Mouse (Mus musculus): ENCODE data around the gene Fam198b. TPM values are rescaled to one million over a fixed set of nuclear protein-coding genes. Genes with fewer than 3 reads are reported as not detected.
"Not testable (repeated sequence)": the region's sequence is repeated elsewhere in the genome, so short reads cannot be mapped to it uniquely, and the experiment has no call there.

Gene Fam198b
- total RNA-seq, 2 experiments from 2014 or later: 0.23 TPM; not detected in 1

DNA sequence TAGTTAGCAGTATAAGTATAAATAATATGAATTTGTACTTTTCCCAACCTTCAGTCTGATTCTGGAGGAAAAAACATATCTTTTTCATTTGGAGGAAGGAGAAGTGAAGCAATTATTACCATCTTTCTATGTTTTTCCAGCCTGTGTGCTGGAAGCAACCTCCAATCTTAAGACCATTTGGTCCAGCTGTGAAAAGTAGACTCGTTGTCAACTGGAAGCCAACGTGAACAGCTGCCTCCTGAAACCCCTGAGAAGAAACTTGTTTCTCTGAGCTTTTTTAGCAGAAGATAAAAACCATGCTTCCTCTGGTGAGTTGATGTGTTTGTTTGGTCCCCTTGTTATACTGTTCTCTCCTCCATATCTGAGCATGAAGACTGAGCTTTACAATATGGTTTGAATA lies 84.1 kb downstream of the Fam198b start:
- ATAC-seq (replicated peaks; ENCODE audit: low FRiP score, low TSS enrichment, poor library complexity, severe bottlenecking): no peak

DNA sequence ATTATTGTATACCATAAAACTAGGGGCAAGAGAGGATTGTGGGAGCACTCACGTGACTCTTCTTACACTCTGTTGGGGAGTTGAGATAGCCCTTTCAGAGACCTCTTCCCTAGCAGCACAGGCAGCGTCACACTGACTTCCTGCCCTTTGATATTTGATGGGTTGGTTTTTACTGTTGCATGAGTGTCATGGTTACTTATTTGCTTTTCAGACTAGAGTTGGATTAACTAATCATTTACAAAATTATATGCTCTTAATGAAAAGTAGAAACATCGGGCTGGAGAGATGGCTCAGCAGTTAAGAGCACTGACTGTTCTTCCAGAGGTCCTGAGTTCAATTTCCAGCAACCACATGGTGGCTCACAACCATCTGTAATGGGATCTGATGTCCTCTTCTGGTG lies 85.2 kb downstream of the Fam198b start:
- ATAC-seq (replicated peaks; ENCODE audit: low FRiP score, low TSS enrichment, poor library complexity, severe bottlenecking): not testable (repeated sequence)

DNA sequence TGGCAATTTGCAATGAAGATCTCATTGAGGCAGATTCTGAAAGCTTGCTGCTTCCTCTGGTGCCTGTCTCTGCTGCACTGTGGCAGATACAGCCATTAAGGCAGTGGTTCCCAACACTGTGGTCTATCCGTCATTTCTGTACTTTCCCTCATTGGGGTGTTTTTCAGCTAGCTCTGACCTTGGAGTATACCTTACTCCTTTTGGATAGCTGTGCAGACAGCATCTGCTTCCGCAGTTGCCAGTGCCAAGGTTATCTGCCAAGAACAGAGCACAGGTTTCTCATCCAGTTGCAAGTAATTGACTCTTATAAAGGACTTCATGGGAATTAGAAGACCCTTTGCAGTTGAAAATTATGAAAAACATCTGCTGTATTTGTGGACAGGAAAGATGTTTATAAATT lies 85.7 kb downstream of the Fam198b start:
- ATAC-seq (replicated peaks; ENCODE audit: low FRiP score, low TSS enrichment, poor library complexity, severe bottlenecking): peak; percentile 38; the same call in 1 of the 2 replicates

- ATAC-seq (replicated peaks; ENCODE audit: low FRiP score, low TSS enrichment, poor library complexity, severe bottlenecking): 0 out of 2 replicates have a peak, but pooled peaks have one; percentile 45
Measured at GRCm38 (mm10) chr3:79970498-79970897, 86.2 kb downstream of the Fam198b start.

GRCm38 (mm10) chr3:79971542-79971941 lies 87.2 kb downstream of the Fam198b start:
- ATAC-seq (replicated peaks; ENCODE audit: low FRiP score, low TSS enrichment, poor library complexity, severe bottlenecking): no peak

DNA sequence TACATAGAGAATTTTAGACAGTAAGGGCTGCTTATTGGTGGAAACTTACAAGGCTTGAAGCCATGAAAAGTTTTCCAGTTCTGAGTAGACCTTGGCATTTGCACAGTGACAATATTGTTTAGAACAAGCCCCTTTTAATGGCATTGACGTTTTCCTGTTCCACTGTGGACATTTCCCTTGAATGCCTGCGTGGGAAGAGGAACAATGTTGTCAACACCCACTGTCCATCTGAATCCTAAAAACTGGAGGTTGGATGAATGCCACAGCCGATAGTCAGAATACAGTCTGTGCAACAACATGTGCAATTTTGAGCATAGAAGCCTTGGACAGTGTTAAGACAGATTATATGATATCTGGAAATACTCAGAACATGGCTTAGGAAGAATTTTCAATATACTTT lies 92.5 kb downstream of the Fam198b start:
- no peak for ATAC-seq (replicated peaks; ENCODE audit: low FRiP score, low TSS enrichment, poor library complexity, severe bottlenecking)

DNA sequence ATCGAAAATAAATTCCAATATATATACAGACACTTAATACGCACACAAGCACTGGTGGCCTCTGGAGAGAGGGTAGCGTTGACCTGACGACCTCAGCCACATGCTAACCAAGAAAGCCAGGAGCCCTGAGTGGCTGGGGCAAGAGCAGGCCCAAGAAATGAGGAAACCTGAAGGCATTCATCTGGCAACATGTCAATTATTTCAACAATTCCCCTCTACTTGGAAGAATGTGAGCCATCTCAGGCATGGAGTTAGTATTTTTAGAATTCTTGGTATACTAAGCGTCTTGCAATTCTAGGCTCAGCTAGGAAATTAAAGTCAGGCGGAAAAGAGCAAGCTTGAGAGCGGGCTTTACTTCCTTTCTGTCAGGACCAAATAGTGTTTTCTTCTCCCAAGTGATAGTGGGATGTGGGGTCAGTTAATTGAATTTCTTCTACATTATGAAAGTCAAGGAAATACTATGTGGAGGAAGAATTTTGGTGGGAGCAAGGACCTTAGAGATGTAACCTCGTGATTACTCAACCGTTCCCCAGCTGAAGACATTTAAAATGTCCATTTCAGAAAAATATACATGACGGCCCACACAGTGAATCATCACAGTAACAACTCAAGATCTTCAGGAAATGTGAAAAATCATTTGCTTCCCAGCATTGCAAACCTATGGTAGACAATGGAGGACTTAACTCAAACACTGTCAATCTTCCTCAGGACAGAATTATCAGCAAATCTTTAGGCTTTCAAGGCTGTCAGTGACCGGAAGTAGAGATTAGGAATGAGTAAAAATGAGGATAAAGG lies 93.5 kb downstream of the Fam198b start:
- ATAC-seq (replicated peaks; ENCODE audit: low FRiP score, low TSS enrichment, poor library complexity, severe bottlenecking): no peak

GRCm38 (mm10) chr3:79980714-79981113 lies 96.4 kb downstream of the Fam198b start:
- no peak for ATAC-seq (replicated peaks; ENCODE audit: low FRiP score, low TSS enrichment, poor library complexity, severe bottlenecking)

GRCm38 (mm10) chr3:79983961-79984419 lies 99.7 kb downstream of the Fam198b start:
- ATAC-seq (replicated peaks; ENCODE audit: low FRiP score, low TSS enrichment, poor library complexity, severe bottlenecking): peak; percentile 96

DNA sequence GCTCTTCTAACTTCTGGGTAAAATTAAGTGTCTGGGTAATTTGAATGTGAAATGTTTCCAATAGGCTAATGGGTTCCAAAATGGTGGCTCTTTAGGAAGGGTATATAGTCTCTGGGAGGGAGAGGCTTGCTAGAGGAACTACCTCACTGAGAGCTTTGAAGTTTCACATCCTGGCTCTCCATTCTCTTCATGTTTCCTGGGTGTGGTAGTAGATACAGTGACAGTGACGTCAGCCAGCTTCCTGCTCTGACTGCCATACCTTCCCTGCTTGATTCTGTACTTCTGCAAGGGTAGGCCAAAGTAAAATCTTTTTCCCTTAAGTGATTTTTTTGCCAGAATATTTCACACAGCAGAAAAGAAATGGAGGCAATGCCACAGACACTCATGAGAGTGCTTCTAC lies 100.2 kb downstream of the Fam198b start:
- peak; percentile 56 for ATAC-seq (replicated peaks; ENCODE audit: low FRiP score, low TSS enrichment, poor library complexity, severe bottlenecking)

DNA sequence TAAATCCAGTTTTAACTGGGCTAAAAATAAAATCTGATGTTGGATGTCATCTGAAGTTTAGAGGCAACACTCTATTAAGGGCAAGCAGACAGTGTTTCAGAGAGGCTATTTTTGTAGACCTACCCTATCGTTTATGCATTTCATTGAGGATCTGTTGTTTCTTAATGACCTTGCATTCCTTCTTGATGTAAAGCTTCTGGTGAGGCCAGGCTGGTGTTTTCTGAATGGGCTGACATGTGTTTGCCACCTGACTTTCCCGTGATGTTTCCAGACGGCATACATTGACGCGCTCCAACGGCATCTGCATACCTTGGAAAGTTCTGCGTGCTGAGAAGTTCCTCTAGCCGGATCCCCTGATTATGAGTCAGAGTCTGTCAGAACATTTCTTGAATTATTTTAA lies 104.9 kb downstream of the Fam198b start:
- no peak for ATAC-seq (replicated peaks; ENCODE audit: low FRiP score, low TSS enrichment, poor library complexity, severe bottlenecking)

GRCm38 (mm10) chr3:79989911-79990310 lies 105.6 kb downstream of the Fam198b start:
- ATAC-seq (replicated peaks; ENCODE audit: low FRiP score, low TSS enrichment, poor library complexity, severe bottlenecking): no peak

GRCm38 (mm10) chr3:79990480-79990879 lies 106.1 kb downstream of the Fam198b start:
- ATAC-seq (replicated peaks; ENCODE audit: low FRiP score, low TSS enrichment, poor library complexity, severe bottlenecking): no peak

GRCm38 (mm10) chr3:79994029-79994539 lies 109.8 kb downstream of the Fam198b start:
- peak; percentile 88 for ATAC-seq (replicated peaks; ENCODE audit: low FRiP score, low TSS enrichment, poor library complexity, severe bottlenecking)

DNA sequence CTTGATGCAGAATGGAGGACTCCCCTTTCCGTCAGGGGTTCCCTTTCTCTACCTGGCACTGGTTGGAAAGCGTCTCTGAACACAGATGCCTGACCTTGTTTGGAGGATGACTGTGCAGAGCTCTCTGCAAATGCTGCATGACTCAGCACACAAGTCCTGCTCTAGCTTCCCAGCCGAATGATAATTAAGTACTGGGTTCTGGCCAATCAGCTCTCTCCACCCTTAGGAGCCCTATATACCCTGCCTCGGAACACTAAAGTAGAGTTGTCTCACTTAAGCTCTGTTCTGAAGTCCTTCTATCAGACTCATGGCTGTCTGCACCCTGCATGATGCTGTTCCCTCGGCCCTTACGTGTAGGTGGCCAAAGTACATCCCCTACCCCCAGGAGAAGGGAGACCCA lies 111.4 kb downstream of the Fam198b start:
- ATAC-seq (replicated peaks; ENCODE audit: low FRiP score, low TSS enrichment, poor library complexity, severe bottlenecking): peak; percentile 93

Other genes with a start within 250 kb of the Fam198b start
- not detected in 2 replicates for gene Rxfp1, start 146.7 kb upstream of the Fam198b start, total RNA-seq (2014; fragmentation: Nextera tagmentation)
- not detected in 2 replicates for gene Rxfp1, start 146.7 kb upstream of the Fam198b start, total RNA-seq (2017)
- gene Tmem144, start 31.8 kb upstream of the Fam198b start, total RNA-seq (2014; fragmentation: Nextera tagmentation): not detected in 2 replicates
- gene Tmem144, start 31.8 kb upstream of the Fam198b start, total RNA-seq (2017): 0.30 TPM in 1 of 2 replicates, not detected in the other